Mouse (Mus musculus) cerebellum, postnatal 4 days (tissue): ENCODE measurements at regions not wholly inside any gene's neighbourhood (a gene's known extent, or its start where the extent isn't known, plus 50 kb on each side); places are given as distances from the start of the nearest gene placed in this dataset.

Source experiments
- DNase-seq, 2 experiments: peaks; one replicate each; pipeline ENCODE4 v3.0.0; 2022; ENCODE audit warnings: low spot score in 2 of 2, mixed read lengths in 1 of 2

GRCm38 (mm10) chr1:90343492-90343891 lies 139.7 kb downstream of the Ackr3 start:
- no peak for DNase-seq

- no peak for DNase-seq
Observed at GRCm38 (mm10) chr1:90347032-90347431, 143.3 kb downstream of the Ackr3 start.

- DNase-seq = peak in 1 of 2 experiments; percentile 12
Observed at GRCm38 (mm10) chr1:90349611-90350010, 145.8 kb downstream of the Ackr3 start.

GRCm38 (mm10) chr1:90353325-90353724 lies 149.5 kb downstream of the Ackr3 start:
- no peak for DNase-seq

GRCm38 (mm10) chr1:90356567-90356966 lies 152.8 kb downstream of the Ackr3 start:
- no peak for DNase-seq

GRCm38 (mm10) chr1:90357391-90357790 lies 153.6 kb downstream of the Ackr3 start:
- no peak for DNase-seq

GRCm38 (mm10) chr1:90358971-90359370 lies 155.2 kb downstream of the Ackr3 start:
- DNase-seq = no peak

- DNase-seq = no peak
Observed at GRCm38 (mm10) chr1:90360065-90360464, 156.3 kb downstream of the Ackr3 start.

- no peak for DNase-seq
Observed at GRCm38 (mm10) chr1:90364444-90364843, 160.7 kb downstream of the Ackr3 start.

- DNase-seq = no peak
Observed at GRCm38 (mm10) chr1:90368581-90368980, 164.8 kb downstream of the Ackr3 start.

GRCm38 (mm10) chr1:90369287-90369686 lies 165.5 kb downstream of the Ackr3 start:
- no peak for DNase-seq

- DNase-seq = no peak
Observed at GRCm38 (mm10) chr1:90370766-90371165, 167.0 kb downstream of the Ackr3 start.

- no peak for DNase-seq
Observed at GRCm38 (mm10) chr1:90373001-90373400, 169.2 kb downstream of the Ackr3 start.

GRCm38 (mm10) chr1:90374517-90374916 lies 170.7 kb downstream of the Ackr3 start:
- no peak for DNase-seq

GRCm38 (mm10) chr1:90380034-90380705 lies 176.4 kb downstream of the Ackr3 start:
- no peak for DNase-seq

GRCm38 (mm10) chr1:90382941-90383470 lies 179.2 kb downstream of the Ackr3 start:
- DNase-seq = no peak

GRCm38 (mm10) chr1:90385024-90385423 lies 181.2 kb downstream of the Ackr3 start:
- DNase-seq = no peak

- DNase-seq = no peak
Observed at GRCm38 (mm10) chr1:90386792-90387191, 183.0 kb downstream of the Ackr3 start.

GRCm38 (mm10) chr1:90390422-90390821 lies 186.6 kb downstream of the Ackr3 start:
- no peak for DNase-seq

GRCm38 (mm10) chr1:90393861-90394260 lies 190.1 kb downstream of the Ackr3 start:
- DNase-seq = no peak

- DNase-seq = no peak
Observed at GRCm38 (mm10) chr1:90395331-90396016, 191.7 kb downstream of the Ackr3 start.

- no peak for DNase-seq
Observed at GRCm38 (mm10) chr1:90396660-90397059, 192.9 kb downstream of the Ackr3 start.

GRCm38 (mm10) chr1:90397355-90397754 lies 193.6 kb downstream of the Ackr3 start:
- no peak for DNase-seq
